Mouse (Mus musculus): ENCODE data around the gene 1700061G19Rik.

DNA sequence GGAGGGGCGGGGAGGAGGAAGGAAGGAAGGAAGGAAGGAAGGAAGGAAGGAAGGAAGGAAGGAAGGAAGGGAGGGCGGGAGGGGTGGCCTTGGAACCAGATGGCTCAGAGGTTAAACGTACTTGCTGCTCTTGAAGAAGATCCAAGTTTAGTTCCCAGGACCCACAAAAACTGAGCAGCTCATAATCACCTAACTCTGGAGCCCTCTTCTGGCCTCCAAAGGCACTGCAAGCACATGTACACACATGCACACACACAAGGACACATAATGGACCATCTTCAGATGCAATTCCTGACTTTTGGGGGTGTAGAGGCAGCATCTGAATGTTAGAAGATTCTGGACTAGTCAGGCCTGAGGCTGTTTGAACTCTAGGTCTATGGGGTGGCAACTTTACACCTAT, 12.8 kb downstream of the 1700061G19Rik start:
- TF ChIP-seq POLR2A (IDR thresholded peaks at IDR 0.05; ENCODE audit: control insufficient read depth in 1 of 2, insufficient read depth in 1 of 2, low read depth in 1 of 2, low read length in 2 of 2, poor library complexity in 1 of 2) (no peak), CTCF (IDR thresholded peaks at IDR 0.05 in 2 of 3, conservative IDR thresholded peaks at IDR 0.05 in 1 of 3; ENCODE audit: control insufficient read depth in 1 of 3, insufficient read depth in 1 of 3, low read depth in 2 of 3, low read length in 3 of 3, poor library complexity in 1 of 3, severe bottlenecking in 1 of 3) (peak; percentile 42 to 52 (median 51)), TAL1 (IDR thresholded peaks at IDR 0.05; ENCODE audit: low read length) (no peak), BHLHE40 (IDR thresholded peaks at IDR 0.05; ENCODE audit: borderline replicate concordance, low read depth, low read length) (no peak), EP300 (IDR thresholded peaks at IDR 0.05; ENCODE audit: low read depth in 1 of 2, low read length in 2 of 2) (no peak), CHD2 (IDR thresholded peaks at IDR 0.05; ENCODE audit: low read length) (no peak), ZNF384 (IDR thresholded peaks at IDR 0.05; ENCODE audit: low read depth, low read length) (no peak), UBTF (IDR thresholded peaks at IDR 0.05; ENCODE audit: borderline replicate concordance, insufficient read depth, low read depth, low read length) (no peak), RCOR1 (IDR thresholded peaks at IDR 0.05; ENCODE audit: low read depth, low read length) (no peak), ZC3H11A (IDR thresholded peaks at IDR 0.05; ENCODE audit: low read depth, low read length) (no peak), SIN3A (IDR thresholded peaks at IDR 0.05; ENCODE audit: low read length) (no peak), MYC (IDR thresholded peaks at IDR 0.05; ENCODE audit: low read depth, low read length) (no peak)

Measured in MEL (cell line).